Mouse (Mus musculus) lung, embryonic 14.5 days (tissue): ENCODE measurements around the gene Bicc1. TPM values are rescaled to one million over a fixed set of nuclear protein-coding genes. Genes with fewer than 3 reads are reported as not detected.
A peak's percentile ranks its signal among the peaks of the same experiment; 100 is the strongest.

Experiments used
- ATAC-seq: fragments of 200-750 bp; cut with Nextera tagmentation; 2 replicates; pipeline ENCODE4 v1.8.0; 2017; ENCODE audit warnings: mild to moderate bottlenecking, moderate TSS enrichment, moderate library complexity; ENCODE audit not compliant: insufficient read depth
- DNase-seq: peaks from one replicate; pipeline ENCODE4 v3.0.0-alpha.2; 2015
- H3K27ac ChIP-seq: fragments of 300-500 bp; sonication (generic); 2 replicates; pipeline ENCODE4 v1.5.1; 2014; ENCODE audit warnings: low read depth, mild to moderate bottlenecking, moderate library complexity
- H3K27me3 ChIP-seq: fragments of 300-500 bp; sonication (generic); 2 replicates; pipeline ENCODE4 v1.6.1; 2014; ENCODE audit warnings: low read length, control low read depth; ENCODE audit not compliant: insufficient read depth
- H3K36me3 ChIP-seq: fragments of 300-500 bp; sonication (generic); 2 replicates; pipeline ENCODE4 v1.6.1; 2014; ENCODE audit warnings: control low read depth; ENCODE audit not compliant: insufficient read depth
- H3K4me1 ChIP-seq: fragments of 300-500 bp; sonication (generic); 2 replicates; pipeline ENCODE4 v1.6.1; 2014; ENCODE audit warnings: antibody characterized with exemption, control low read depth; ENCODE audit not compliant: insufficient read depth
- H3K4me2 ChIP-seq: fragments of 300-500 bp; sonication (generic); 2 replicates; pipeline ENCODE4 v1.6.1; 2014; ENCODE audit warnings: mild to moderate bottlenecking
- H3K4me3 ChIP-seq: fragments of 300-500 bp; sonication (generic); 2 replicates; pipeline ENCODE4 v1.5.1; 2014; ENCODE audit warnings: low read depth, low read length
- H3K9ac ChIP-seq: fragments of 300-500 bp; sonication (generic); 2 replicates; pipeline ENCODE4 v1.6.1; 2014
- H3K9me3 ChIP-seq: fragments of 300-500 bp; sonication (generic); 2 replicates; pipeline ENCODE4 v1.6.1; 2016; ENCODE audit warnings: low read depth, low read length, control low read depth
- CTCF ChIP-seq: IDR thresholded peaks from 2 replicates; pipeline ENCODE4 v1.5.1; 2016; ENCODE audit warnings: antibody characterized with exemption, low read depth
- WGBS: fragments of 180-500 bp; shearing (Covaris S2); extraction: QIAGEN DNeasy Blood & Tissue Kit; methylation state at CpG from one replicate; pipeline ENCODE4 v1.1.7; 2014; 5-methylcytosine and 5-hydroxymethylcytosine counted together
- polyA plus RNA-seq: library from polyadenylated mRNA; unstranded; fragments of >200 nt; fragmentation: Nextera tagmentation; extraction: Ambion mirVana; gene quantifications from 2 replicates; pipeline ENCODE4 v1.2.1, GENCODE M21; 2014

The Bicc1 gene
- polyA plus RNA-seq, 1 experiment from 2014 or later: 26.4 TPM

- no peak overlapping the region for H3K27ac ChIP-seq
- 81% methylated on average over 14 of the region's 14 CpGs for WGBS
Observed at GRCm38 (mm10) chr10:71138132-71138851, 21.2 kb downstream of the Bicc1 start.

GRCm38 (mm10) chr10:71137606-71138005 is 21.9 kb downstream of the Bicc1 start:
- DNase-seq (no peak), ATAC-seq (no peak)
- H3K9ac ChIP-seq: no peak overlapping the region
- no peak for TF ChIP-seq CTCF
- H3K9me3 ChIP-seq: no peaks in the 10 kb centered on the region
- peaks cover 7% of the 10 kb centered on the region; the same call in 1 of the 2 replicates for H3K4me1 ChIP-seq
- WGBS: 94% methylated on average over 9 of the region's 9 CpGs
- H3K36me3 ChIP-seq: no peaks in the 10 kb centered on the region
- H3K27me3 ChIP-seq: no peaks in the 10 kb centered on the region
- H3K27ac ChIP-seq: no peak overlapping the region
- no peak overlapping the region for H3K4me2 ChIP-seq
- H3K4me3 ChIP-seq: no peak overlapping the region

More at GRCm38 (mm10) chr10:71138132-71138851, 21.2 kb downstream of the Bicc1 start:
- no peak for TF ChIP-seq CTCF
- no peak for DNase-seq
- Histone ChIP-seq H3K4me3 (no peak overlapping the region), H3K9ac (no peak overlapping the region), H3K4me2 (no peak overlapping the region), H3K4me1 (peaks cover 7% of the 10 kb centered on the region; the same call in 1 of the 2 replicates), H3K9me3 (no peaks in the 10 kb centered on the region), H3K27me3 (no peaks in the 10 kb centered on the region), H3K36me3 (no peaks in the 10 kb centered on the region)
- ATAC-seq: no peak

- 60% methylated on average over 9 of the region's 9 CpGs for WGBS
- Histone ChIP-seq H3K4me2 (no peak overlapping the region), H3K4me3 (no peak overlapping the region), H3K36me3 (no peaks in the 10 kb centered on the region), H3K9ac (no peak overlapping the region), H3K4me1 (peaks cover 5% of the 10 kb centered on the region; the same call in 1 of the 2 replicates), H3K9me3 (no peaks in the 10 kb centered on the region), H3K27ac (no peak overlapping the region), H3K27me3 (no peaks in the 10 kb centered on the region)
- ATAC-seq: no peak
- DNase-seq: no peak
- TF ChIP-seq CTCF: no peak
Observed at GRCm38 (mm10) chr10:71131333-71131732, 28.2 kb downstream of the Bicc1 start.

GRCm38 (mm10) chr10:71130261-71130660 is 29.2 kb downstream of the Bicc1 start:
- Histone ChIP-seq H3K9ac (no peak overlapping the region), H3K9me3 (no peaks in the 10 kb centered on the region), H3K27me3 (no peaks in the 10 kb centered on the region), H3K4me1 (no peaks in the 10 kb centered on the region), H3K36me3 (no peaks in the 10 kb centered on the region), H3K4me3 (no peak overlapping the region), H3K27ac (no peak overlapping the region), H3K4me2 (no peak overlapping the region)
- WGBS: 56% methylated on average over 9 of the region's 9 CpGs
- no peak for DNase-seq
- TF ChIP-seq CTCF: no peak
- ATAC-seq: peak; percentile 60; the same call in 1 of the 2 replicates

- no peaks in the 10 kb centered on the region for H3K4me1 ChIP-seq
- no peak overlapping the region for H3K4me2 ChIP-seq
- H3K9me3 ChIP-seq: no peaks in the 10 kb centered on the region
- ATAC-seq: no peak
- no peak for TF ChIP-seq CTCF
- no peaks in the 10 kb centered on the region for H3K36me3 ChIP-seq
- no peak overlapping the region for H3K4me3 ChIP-seq
- DNase-seq: no peak
- no peaks in the 10 kb centered on the region for H3K27me3 ChIP-seq
- H3K27ac ChIP-seq: no peak overlapping the region
- no peak overlapping the region for H3K9ac ChIP-seq
- 55% methylated on average over 8 of the region's 8 CpGs for WGBS
Observed at GRCm38 (mm10) chr10:71127951-71128331, 31.6 kb downstream of the Bicc1 start.

- TF ChIP-seq CTCF: no peak
- Histone ChIP-seq H3K9ac (no peak overlapping the region), H3K36me3 (no peaks in the 10 kb centered on the region), H3K4me2 (no peak overlapping the region), H3K9me3 (no peaks in the 10 kb centered on the region), H3K4me1 (no peaks in the 10 kb centered on the region), H3K4me3 (no peak overlapping the region), H3K27me3 (no peaks in the 10 kb centered on the region), H3K27ac (no peak overlapping the region)
- DNase-seq (no peak), ATAC-seq (no peak)
- WGBS: 61% methylated on average over 13 of the region's 13 CpGs
Observed at GRCm38 (mm10) chr10:71127278-71127950, 32.1 kb downstream of the Bicc1 start.

- Histone ChIP-seq H3K9ac (no peak overlapping the region), H3K27me3 (no peaks in the 10 kb centered on the region), H3K4me1 (peaks cover 17% of the 10 kb centered on the region), H3K36me3 (no peaks in the 10 kb centered on the region), H3K4me2 (no peak overlapping the region), H3K4me3 (no peak overlapping the region), H3K9me3 (no peaks in the 10 kb centered on the region), H3K27ac (no peak overlapping the region)
- ATAC-seq (no peak), DNase-seq (no peak)
- peak; percentile 29; the same call in 1 of the 2 replicates for TF ChIP-seq CTCF
- WGBS: 53% methylated on average over 3 of the region's 3 CpGs
Observed at GRCm38 (mm10) chr10:71123974-71124373, 35.5 kb downstream of the Bicc1 start.
